Mouse (Mus musculus): ENCODE results near the gene Usp43. TPM values are rescaled to one million over a fixed set of nuclear protein-coding genes. Genes with fewer than 3 reads are reported as not detected.
A peak's percentile ranks its signal among the peaks of the same experiment; 100 is the strongest.

The Usp43 gene
- total RNA-seq, 1 experiment from 2014 or later = not detected

GRCm38 (mm10) chr11:67820221-67820620 is 101.7 kb downstream of the Usp43 start:
- peak; percentile 83 for ATAC-seq (replicated peaks; ENCODE audit: low read depth, poor library complexity, severe bottlenecking)

DNA sequence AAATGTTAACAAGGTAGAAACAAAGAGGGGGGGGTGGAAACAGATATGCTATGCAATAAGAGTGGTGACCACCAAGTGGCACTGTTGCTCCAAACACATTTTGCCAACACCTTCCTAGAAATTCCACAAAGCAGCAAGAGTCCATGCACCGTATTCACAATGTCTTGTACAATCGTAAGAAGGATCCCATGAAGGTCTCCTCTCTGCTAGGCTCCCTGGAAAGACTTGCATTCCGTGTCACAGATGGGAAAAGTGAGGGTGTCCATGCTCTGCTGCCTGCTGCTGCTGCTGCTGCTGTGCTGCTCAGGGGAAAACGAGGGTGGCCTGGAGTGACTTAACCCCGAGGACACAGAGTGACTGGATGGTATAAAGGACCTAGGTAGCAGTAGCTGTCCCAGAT is 102.3 kb downstream of the Usp43 start:
- ATAC-seq (replicated peaks; ENCODE audit: low read depth, poor library complexity, severe bottlenecking) = peak; percentile 58; the same call in 1 of the 2 replicates

GRCm38 (mm10) chr11:67811535-67811934 is 110.4 kb downstream of the Usp43 start:
- no peak for ATAC-seq (replicated peaks; ENCODE audit: low read depth, poor library complexity, severe bottlenecking)

DNA sequence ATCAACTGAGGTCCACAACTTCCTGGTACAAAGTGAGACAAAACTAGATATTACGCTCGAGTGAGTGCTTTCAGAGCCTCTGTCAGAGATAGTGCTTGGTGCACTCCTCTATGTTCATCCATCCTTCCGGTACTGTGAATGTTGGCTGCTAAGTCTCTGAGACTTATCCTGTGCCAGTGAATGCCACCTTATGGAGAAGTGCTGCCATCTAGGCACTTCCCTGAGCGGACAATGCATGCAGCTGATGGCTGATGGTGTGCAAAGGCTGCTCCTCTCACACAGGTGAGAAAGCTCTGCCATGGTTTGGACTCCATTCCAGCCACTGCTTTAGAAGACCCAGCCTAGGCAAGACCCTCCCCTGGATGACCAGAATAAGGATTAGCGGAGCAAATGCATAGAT is 113.9 kb downstream of the Usp43 start:
- no peak for ATAC-seq (replicated peaks; ENCODE audit: low read depth, poor library complexity, severe bottlenecking)

DNA sequence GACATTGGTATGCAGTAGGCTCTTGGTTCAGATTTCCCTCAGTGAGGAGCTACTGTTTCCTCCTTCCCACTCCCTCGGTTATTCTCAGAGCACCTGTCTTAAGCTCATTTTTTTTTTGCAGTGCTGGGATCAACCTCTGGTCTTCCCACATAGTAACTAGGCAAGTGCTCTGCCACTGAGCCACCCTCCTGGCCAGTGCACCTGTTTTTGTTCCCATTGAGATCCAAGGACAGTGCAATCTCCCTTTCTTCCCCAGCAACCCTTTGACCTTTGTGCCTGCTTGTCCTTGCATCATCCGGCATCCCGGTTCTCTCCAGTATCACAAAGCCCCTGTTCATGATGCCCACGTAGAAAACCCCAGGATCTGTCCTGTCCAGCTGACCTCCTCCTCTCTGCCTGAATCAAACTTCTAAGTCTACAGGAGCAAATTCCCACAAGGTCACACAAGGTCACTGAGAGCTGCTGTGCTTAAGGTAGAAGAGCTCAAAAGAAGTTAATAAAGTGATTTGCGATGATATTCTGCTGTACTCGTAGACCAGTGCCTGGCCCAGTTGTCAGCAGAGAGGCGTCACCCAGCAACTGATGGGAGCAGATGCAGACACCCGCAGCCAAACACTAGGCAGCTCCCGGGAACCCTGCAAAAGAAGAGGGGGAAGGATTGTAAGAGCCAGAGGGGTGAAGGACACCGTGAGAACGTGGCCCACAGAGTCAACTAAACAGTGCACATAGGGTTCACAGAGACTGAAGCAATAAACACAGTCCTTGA is 114.9 kb downstream of the Usp43 start:
- no peak for ATAC-seq (replicated peaks; ENCODE audit: low read depth, poor library complexity, severe bottlenecking)

DNA sequence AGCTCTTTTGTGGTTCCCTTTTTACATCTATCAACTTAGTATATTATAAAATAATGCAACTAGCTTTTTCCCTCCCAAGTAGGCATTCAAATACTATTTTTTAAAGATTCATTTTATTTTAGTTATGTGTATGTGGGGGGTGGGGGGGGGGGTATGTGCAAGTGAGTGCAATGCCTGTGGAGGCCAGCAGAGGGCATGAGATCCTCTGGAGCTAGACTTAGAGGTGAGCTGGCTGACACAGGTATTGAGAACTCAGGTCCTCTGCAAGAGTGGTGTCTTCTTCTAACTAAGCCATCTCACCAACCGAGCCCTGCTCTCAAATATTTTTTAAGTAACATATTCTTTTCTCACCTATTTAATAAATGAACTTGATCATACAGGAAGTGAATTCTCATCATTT is 116.4 kb downstream of the Usp43 start:
- ATAC-seq (replicated peaks; ENCODE audit: low read depth, poor library complexity, severe bottlenecking) = no peak

Other genes starting within 250 kb of the Usp43 start
- not detected in 2 replicates for gene Rcvrn, start 226.8 kb downstream of the Usp43 start, total RNA-seq (2017)
- not detected in 2 replicates for gene Glp2r, start 151.0 kb downstream of the Usp43 start, total RNA-seq (2017)
- not detected in 2 replicates for gene Gsg1l2, start 147.5 kb downstream of the Usp43 start, total RNA-seq (2017)
- not detected in 2 replicates for gene Dhrs7c, start 124.0 kb downstream of the Usp43 start, total RNA-seq (2017)
- gene Cfap52, start 43.5 kb upstream of the Usp43 start, total RNA-seq (2017) = not detected in 2 replicates
- 19.6 and 20.5 TPM in 2 replicates for gene Stx8, start 44.0 kb upstream of the Usp43 start, total RNA-seq (2017)